ENCODE assay signal across 15 mouse cellular contexts in the genomic region with DNA sequence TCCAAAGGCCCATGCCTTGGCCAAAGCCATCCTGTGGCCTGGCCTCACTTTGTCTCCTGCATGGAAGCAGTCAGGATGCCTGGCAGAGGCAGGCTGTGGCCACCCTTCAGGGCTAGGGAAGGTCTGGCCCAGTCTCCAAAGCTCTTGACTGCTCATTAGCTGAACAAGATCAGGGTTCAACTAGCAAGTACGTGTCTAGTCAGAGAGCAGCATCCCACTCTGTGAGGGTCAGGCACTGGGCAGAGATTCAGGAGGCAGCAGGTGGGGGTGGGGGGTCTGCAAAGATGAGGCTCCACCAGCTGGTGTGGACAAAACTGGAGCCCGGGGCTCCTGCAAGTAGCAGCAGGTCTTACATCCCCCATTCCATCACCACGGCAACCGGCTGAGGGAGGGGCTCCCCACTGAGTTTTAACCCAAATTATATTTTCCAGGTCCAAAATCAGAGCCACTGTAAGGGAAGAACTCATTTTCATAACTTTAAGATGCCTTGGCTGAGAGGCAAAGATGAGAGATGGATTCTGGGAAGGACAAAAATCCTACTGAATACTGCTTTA. TPM values are rescaled to one million over a fixed set of nuclear protein-coding genes. Genes with fewer than 3 reads are reported as not detected.
A peak's percentile ranks its signal among the peaks of the same experiment; 100 is the strongest.
DNase-seq lines count a peak whose midpoint lies in the region; ATAC-seq lines count a peak whose summit lies in the region.
"Had no signal": no experiment of that assay in that cellular context is flagged by ENCODE, and none has a peak within 500 bp of the region (broad histone marks: within the 10 kb centered on the region; RNA-seq: fewer than 3 reads in every experiment).

No protein-coding gene starts in this region.

- ATAC-seq in hindbrain, embryonic 13.5 days (ENCODE audit: low FRiP score) = no peak
- peak; percentile 83 for ATAC-seq in cerebellum, adult (ENCODE audit: insufficient number of reproducible peaks, low FRiP score, low TSS enrichment)
- ATAC-seq in midbrain, embryonic 11.5 days (ENCODE audit: low FRiP score) = 0 out of 2 replicates have a peak, but pooled peaks have one; percentile 30
- ATAC-seq: Patski had no signal

- WGBS in hindbrain, embryonic 10.5 days = 49% methylated on average over 4 of the region's 4 CpGs
- WGBS in hindbrain, embryonic 13.5 days = 32% methylated on average over 4 of the region's 4 CpGs
- 40% methylated on average over 4 of the region's 4 CpGs for WGBS in midbrain, embryonic 11.5 days

- no peaks in the 10 kb centered on the region for H3K36me3 ChIP-seq in hindbrain, embryonic 10.5 days
- H3K36me3 ChIP-seq in hindbrain, embryonic 13.5 days = no peaks in the 10 kb centered on the region
- no peaks in the 10 kb centered on the region for H3K36me3 ChIP-seq in midbrain, embryonic 11.5 days (ENCODE audit: control insufficient read depth, insufficient read depth, low read length)
- H3K36me3 ChIP-seq: neural tube, embryonic 15.5 days had no signal

- H3K9me3 ChIP-seq in hindbrain, embryonic 10.5 days = no peaks in the 10 kb centered on the region
- no peaks in the 10 kb centered on the region for H3K9me3 ChIP-seq in hindbrain, embryonic 13.5 days
- H3K9me3 ChIP-seq in midbrain, embryonic 11.5 days (ENCODE audit: control insufficient read depth, low read length) = no peaks in the 10 kb centered on the region
- H3K9me3 ChIP-seq: neural tube, embryonic 15.5 days had no signal

- peaks cover 22% of the 10 kb centered on the region for H3K4me1 ChIP-seq in hindbrain, embryonic 10.5 days (replicated peaks)
- H3K4me1 ChIP-seq in hindbrain, embryonic 13.5 days (replicated peaks) = peaks cover 12% of the 10 kb centered on the region
- peaks cover 3% of the 10 kb centered on the region; the same call in 1 of the 2 replicates for H3K4me1 ChIP-seq in midbrain, embryonic 11.5 days (ENCODE audit: control insufficient read depth, insufficient read depth, low read length)

- peak overlapping the region; percentile 53; the same call in 1 of the 2 replicates for H3K27ac ChIP-seq in hindbrain, embryonic 10.5 days
- no peak overlapping the region for H3K27ac ChIP-seq in hindbrain, embryonic 13.5 days
- no peak overlapping the region for H3K27ac ChIP-seq in midbrain, embryonic 11.5 days (ENCODE audit: low read depth, low read length)
- H3K27ac ChIP-seq: heart, adult 2 months; kidney, postnatal 0 days; neural tube, embryonic 15.5 days had no signal

- no peak overlapping the region for H3K9ac ChIP-seq in hindbrain, embryonic 13.5 days
- no peak overlapping the region for H3K9ac ChIP-seq in midbrain, embryonic 11.5 days (ENCODE audit: low read length)
- H3K9ac ChIP-seq: neural tube, embryonic 15.5 days had no signal

- peak; percentile 5 for DNase-seq in hindbrain, embryonic 10.5 days (ENCODE audit: low spot score)
- DNase-seq in cerebellum, adult 9-11 months = peak; percentile 94
- no peak for DNase-seq in midbrain, embryonic 11.5 days (ENCODE audit: low spot score, missing footprints)
- no peak for DNase-seq in heart, adult 8-10 months (ENCODE audit: low spot score)
- no peak for DNase-seq in B cell, adult 2 months
- DNase-seq in lung, postnatal 10 days = no peak
- DNase-seq: adrenal gland, postnatal 36 days; heart, adult 2 months; heart, postnatal 36 days had no signal

- no peak overlapping the region for H3K4me3 ChIP-seq in hindbrain, embryonic 10.5 days
- H3K4me3 ChIP-seq in hindbrain, embryonic 13.5 days = no peak overlapping the region
- no peak overlapping the region for H3K4me3 ChIP-seq in midbrain, embryonic 11.5 days (ENCODE audit: low read depth, low read length)
- H3K4me3 ChIP-seq: heart, adult 2 months; neural tube, embryonic 15.5 days had no signal

- H3K27me3 ChIP-seq in hindbrain, embryonic 10.5 days (ENCODE audit: insufficient read depth, poor library complexity, severe bottlenecking) = peaks cover 5% of the 10 kb centered on the region; the same call in 1 of the 2 replicates
- no peaks in the 10 kb centered on the region for H3K27me3 ChIP-seq in hindbrain, embryonic 13.5 days
- H3K27me3 ChIP-seq in midbrain, embryonic 11.5 days (ENCODE audit: control insufficient read depth, insufficient read depth, low read length) = no peaks in the 10 kb centered on the region
- H3K27me3 ChIP-seq: neural tube, embryonic 15.5 days had no signal

- no peak overlapping the region for H3K4me2 ChIP-seq in hindbrain, embryonic 13.5 days
- no peak overlapping the region for H3K4me2 ChIP-seq in midbrain, embryonic 11.5 days
- H3K4me2 ChIP-seq: neural tube, embryonic 15.5 days had no signal

RNA-seq across cellular contexts. Expression of gene Cnpy1, which starts 5.7 kb away (rescaled TPM):
- 46.7 and 69.8 TPM in 2 replicates for polyA plus RNA-seq in hindbrain, embryonic 10.5 days (2016; fragmentation: Nextera tagmentation; extraction: Ambion mirVana)
- 33.9 and 42.8 TPM in 2 replicates for polyA plus RNA-seq in hindbrain, embryonic 13.5 days (2015; fragmentation: Nextera tagmentation; extraction: Ambion mirVana)
- 130 and 131 TPM in 2 replicates for polyA plus RNA-seq in midbrain, embryonic 11.5 days (2014; fragmentation: Nextera tagmentation; extraction: Ambion mirVana)
- total RNA-seq in heart, adult 8-10 months (2022) = not detected
- total RNA-seq: adrenal gland, postnatal 36 days; heart, adult 2 months; heart, postnatal 36 days had no signal
- polyA plus RNA-seq: heart, adult 2 months; liver, adult 2 months; Patski had no signal

Comparison
In these comparisons a context has a peak if more than half of its experiments do, and no peak if none do; other contexts are left out.
1. DNase-seq: peak in hindbrain, embryonic 10.5 days (single experiment) and cerebellum, adult 9-11 months (single experiment); none in midbrain, embryonic 11.5 days (single experiment), heart, adult 8-10 months (single experiment), B cell, adult 2 months (0 of 2) and lung, postnatal 10 days (single experiment).